Mouse (Mus musculus) left cerebral cortex, postnatal 4 days (tissue): Measurements from ENCODE around the gene Mllt10. TPM values are rescaled to one million over a fixed set of nuclear protein-coding genes. Genes with fewer than 3 reads are reported as not detected.
"Not testable (repeated sequence)": the region's sequence is repeated elsewhere in the genome, so short reads cannot be mapped to it uniquely, and the experiment has no call there.

Experiments used
- DNase-seq: peaks from one replicate; pipeline ENCODE4 v3.0.0-alpha.2; 2022
- intact Hi-C: fragments of 180-260 bp; cut with DNase I; formaldehyde crosslinking; loops from one replicate; pipeline ENCODE4 v1.15.1; 2025
- total RNA-seq, 2 experiments: library from RNA; stranded (reverse); gene quantifications; 2 replicates each; pipeline ENCODE4 v1.2.3; 2021

Gene Mllt10
- total RNA-seq, 2 experiments from 2014 or later: 50.4 to 59.6 TPM

GRCm38 (mm10) chr2:18064941-18065707 is 10.1 kb downstream of the Mllt10 start:
- DNase-seq: peak; percentile 79
- intact Hi-C loops: no loop called here

- DNase-seq: no peak
- intact Hi-C loops: no loop called here
Observed at GRCm38 (mm10) chr2:18065708-18066030, 10.6 kb downstream of the Mllt10 start.

GRCm38 (mm10) chr2:18066436-18066835 is 11.4 kb downstream of the Mllt10 start:
- intact Hi-C loops: no loop called here
- no peak for DNase-seq

- intact Hi-C loops: no loop called here
Observed at GRCm38 (mm10) chr2:18068071-18068796, 13.2 kb downstream of the Mllt10 start.

GRCm38 (mm10) chr2:18071947-18072346 is 16.9 kb downstream of the Mllt10 start:
- intact Hi-C loops: no loop called here
- DNase-seq: no peak

More at GRCm38 (mm10) chr2:18068071-18068796, 13.2 kb downstream of the Mllt10 start:
- DNase-seq: no peak

- DNase-seq: no peak
- intact Hi-C loops: no loop called here
Observed at GRCm38 (mm10) chr2:18080182-18080860, 25.3 kb downstream of the Mllt10 start.

GRCm38 (mm10) chr2:18087695-18088094 is 32.7 kb downstream of the Mllt10 start:
- DNase-seq, intact Hi-C loops: not testable (repeated sequence)

GRCm38 (mm10) chr2:18093858-18094257 is 38.8 kb downstream of the Mllt10 start:
- no peak for DNase-seq
- intact Hi-C loops: no loop called here

GRCm38 (mm10) chr2:18094319-18094718 is 39.3 kb downstream of the Mllt10 start:
- intact Hi-C loops: no loop called here
- DNase-seq: no peak

GRCm38 (mm10) chr2:18095804-18096203 is 40.8 kb downstream of the Mllt10 start:
- intact Hi-C loops: no loop called here
- DNase-seq: no peak

GRCm38 (mm10) chr2:18100914-18101313 is 45.9 kb downstream of the Mllt10 start:
- intact Hi-C loops: no loop called here

GRCm38 (mm10) chr2:18107561-18107960 is 52.5 kb downstream of the Mllt10 start:
- intact Hi-C loops: no loop called here
- no peak for DNase-seq

More at GRCm38 (mm10) chr2:18100914-18101313, 45.9 kb downstream of the Mllt10 start:
- no peak for DNase-seq

GRCm38 (mm10) chr2:18108214-18108613 is 53.2 kb downstream of the Mllt10 start:
- intact Hi-C loops: no loop called here
- no peak for DNase-seq

- intact Hi-C loops: no loop called here
Observed at GRCm38 (mm10) chr2:18111411-18111810, 56.4 kb downstream of the Mllt10 start.

GRCm38 (mm10) chr2:18116432-18116831 is 61.4 kb downstream of the Mllt10 start:
- intact Hi-C loops: no loop called here
- DNase-seq: no peak

More at GRCm38 (mm10) chr2:18111411-18111810, 56.4 kb downstream of the Mllt10 start:
- DNase-seq: no peak

GRCm38 (mm10) chr2:18138131-18138530 is 83.1 kb downstream of the Mllt10 start:
- DNase-seq: no peak
- intact Hi-C loops: no loop called here

- no peak for DNase-seq
- intact Hi-C loops: no loop called here
Observed at GRCm38 (mm10) chr2:18139646-18140045, 84.6 kb downstream of the Mllt10 start.

GRCm38 (mm10) chr2:18156131-18156530 is 101.1 kb downstream of the Mllt10 start:
- intact Hi-C loops: no loop called here
- no peak for DNase-seq

GRCm38 (mm10) chr2:18159426-18159825 is 104.4 kb downstream of the Mllt10 start:
- no peak for DNase-seq
- intact Hi-C loops: no loop called here

GRCm38 (mm10) chr2:18160992-18161391 is 106.0 kb downstream of the Mllt10 start:
- intact Hi-C loops: no loop called here
- DNase-seq: no peak

- intact Hi-C loops: no loop called here
- no peak for DNase-seq
Observed at GRCm38 (mm10) chr2:18165511-18165910, 110.5 kb downstream of the Mllt10 start.
